Mouse (Mus musculus): ENCODE data around the gene Usp8. TPM values are rescaled to one million over a fixed set of nuclear protein-coding genes. Genes with fewer than 3 reads are reported as not detected.

Usp8 gene
- polyA plus RNA-seq (2015; fragmentation: Illumina TruSeq; extraction: RNeasy Lipid Tissue Mini Kit (QIAGEN cat#74804); ENCODE audit: low read depth, low replicate concordance) = 40.4 TPM

GRCm38 (mm10) chr2:126706759-126707437, at the start of gene Usp8:
Gene Usp8, plus strand, starts transcription at chr2:126707328.

GRCm38 (mm10) chr2:126676122-126676515, 31.0 kb upstream of the Usp8 start, which contains the start of gene Gabpb1:
Gene Gabpb1, minus strand, starts transcription at chr2:126676337.

GRCm38 (mm10) chr2:126783370-126783769, 76.2 kb downstream of the Usp8 start, which contains the start of gene Usp50:
Gene Usp50, minus strand, starts transcription at chr2:126783470.

Other genes starting within 250 kb of the Usp8 start
- not detected for gene Atp8b4, start 206.7 kb upstream of the Usp8 start, polyA plus RNA-seq (2015; fragmentation: Illumina TruSeq; extraction: RNeasy Lipid Tissue Mini Kit (QIAGEN cat#74804); ENCODE audit: low read depth, low replicate concordance)
- 9.4 TPM for gene Slc27a2, start 154.9 kb upstream of the Usp8 start, polyA plus RNA-seq (2015; fragmentation: Illumina TruSeq; extraction: RNeasy Lipid Tissue Mini Kit (QIAGEN cat#74804); ENCODE audit: low read depth, low replicate concordance)
- gene Hdc, start 88.0 kb upstream of the Usp8 start, polyA plus RNA-seq (2015; fragmentation: Illumina TruSeq; extraction: RNeasy Lipid Tissue Mini Kit (QIAGEN cat#74804); ENCODE audit: low read depth, low replicate concordance) = 2.6 TPM
- gene Gabpb1, start 31.0 kb upstream of the Usp8 start, polyA plus RNA-seq (2015; fragmentation: Illumina TruSeq; extraction: RNeasy Lipid Tissue Mini Kit (QIAGEN cat#74804); ENCODE audit: low read depth, low replicate concordance) = 21.9 TPM
- 0.45 TPM for gene Usp50, start 76.1 kb downstream of the Usp8 start, polyA plus RNA-seq (2015; fragmentation: Illumina TruSeq; extraction: RNeasy Lipid Tissue Mini Kit (QIAGEN cat#74804); ENCODE audit: low read depth, low replicate concordance)
- gene Trpm7, start 168.9 kb downstream of the Usp8 start, polyA plus RNA-seq (2015; fragmentation: Illumina TruSeq; extraction: RNeasy Lipid Tissue Mini Kit (QIAGEN cat#74804); ENCODE audit: low read depth, low replicate concordance) = 25.7 TPM
- 27.0 TPM for gene Sppl2a, start 225.9 kb downstream of the Usp8 start, polyA plus RNA-seq (2015; fragmentation: Illumina TruSeq; extraction: RNeasy Lipid Tissue Mini Kit (QIAGEN cat#74804); ENCODE audit: low read depth, low replicate concordance)